Comparison of ENCODE assay signal across 25 mouse cellular contexts in genomic region chr2:6238679-6239078, GRCm38 (mm10). TPM values are rescaled to one million over a fixed set of nuclear protein-coding genes. Genes with fewer than 3 reads are reported as not detected.
DNase-seq lines count a peak whose midpoint lies in the region; ATAC-seq and TF ChIP-seq lines count a peak whose summit lies in the region.
"Had no signal": no experiment of that assay in that cellular context is flagged by ENCODE, and none has a peak within 500 bp of the region (broad histone marks: within the 10 kb centered on the region; RNA-seq: fewer than 3 reads in every experiment).

No protein-coding gene starts in this region.

- no peak overlapping the region for H3K27ac ChIP-seq in kidney, embryonic 15.5 days
- H3K27ac ChIP-seq in midbrain, embryonic 15.5 days, result no peak overlapping the region
- no peak overlapping the region for H3K27ac ChIP-seq in midbrain, embryonic 16.5 days (ENCODE audit: low read length)
- H3K27ac ChIP-seq in intestine, embryonic 16.5 days (ENCODE audit: low read length), result no peak overlapping the region
- no peak overlapping the region for H3K27ac ChIP-seq in stomach, postnatal 0 days (replicated peaks)
- H3K27ac ChIP-seq: heart, embryonic 10.5 days; heart, embryonic 15.5 days; hindbrain, embryonic 14.5 days; liver, embryonic 14.5 days; midbrain, embryonic 12.5 days had no signal

- no peaks in the 10 kb centered on the region for H3K27me3 ChIP-seq in kidney, embryonic 15.5 days
- H3K27me3 ChIP-seq in midbrain, embryonic 15.5 days (replicated peaks), result no peaks in the 10 kb centered on the region
- no peaks in the 10 kb centered on the region for H3K27me3 ChIP-seq in midbrain, embryonic 16.5 days (ENCODE audit: control insufficient read depth, insufficient read depth, low read depth, low read length)
- no peaks in the 10 kb centered on the region for H3K27me3 ChIP-seq in intestine, embryonic 16.5 days (replicated peaks; ENCODE audit: control insufficient read depth, insufficient read depth, low read length)
- H3K27me3 ChIP-seq in stomach, postnatal 0 days (ENCODE audit: control insufficient read depth, insufficient read depth, low read length), result no peaks in the 10 kb centered on the region
- H3K27me3 ChIP-seq: CH12.LX; heart, embryonic 15.5 days; midbrain, embryonic 12.5 days had no signal

- no peak for TF ChIP-seq EP300 in stomach, postnatal 0 days (optimal IDR thresholded peaks at IDR 0.05)

- H3K9me3 ChIP-seq in kidney, embryonic 15.5 days (replicated peaks), result no peaks in the 10 kb centered on the region
- H3K9me3 ChIP-seq in midbrain, embryonic 15.5 days, result no peaks in the 10 kb centered on the region
- no peaks in the 10 kb centered on the region for H3K9me3 ChIP-seq in midbrain, embryonic 16.5 days (replicated peaks; ENCODE audit: control insufficient read depth, low read length, poor library complexity, severe bottlenecking)
- no peaks in the 10 kb centered on the region for H3K9me3 ChIP-seq in intestine, embryonic 16.5 days (ENCODE audit: control insufficient read depth, low read length)
- no peaks in the 10 kb centered on the region for H3K9me3 ChIP-seq in stomach, postnatal 0 days (ENCODE audit: control insufficient read depth, low read length)
- H3K9me3 ChIP-seq: heart, embryonic 10.5 days; heart, embryonic 15.5 days; midbrain, embryonic 12.5 days had no signal

- 0 out of 2 replicates have a peak, but pooled peaks have one; percentile 11 for ATAC-seq in kidney, embryonic 15.5 days (replicated peaks; ENCODE audit: low FRiP score)
- peak; percentile 22; the same call in 1 of the 2 replicates for ATAC-seq in midbrain, embryonic 15.5 days (replicated peaks)
- no peak for ATAC-seq in midbrain, embryonic 16.5 days
- peak; percentile 66 for ATAC-seq in intestine, embryonic 16.5 days
- ATAC-seq in stomach, postnatal 0 days (ENCODE audit: low FRiP score, low TSS enrichment), result peak; percentile 79
- ATAC-seq: forebrain, postnatal 0 days had no signal

- H3K9ac ChIP-seq in kidney, embryonic 15.5 days, result no peak overlapping the region
- no peak overlapping the region for H3K9ac ChIP-seq in midbrain, embryonic 15.5 days
- no peak overlapping the region for H3K9ac ChIP-seq in midbrain, embryonic 16.5 days (ENCODE audit: low read depth, low read length)
- H3K9ac ChIP-seq in intestine, embryonic 16.5 days (ENCODE audit: low read depth, low read length), result no peak overlapping the region
- H3K9ac ChIP-seq in stomach, postnatal 0 days (ENCODE audit: low read length), result no peak overlapping the region
- H3K9ac ChIP-seq: forebrain, postnatal 0 days; heart, embryonic 15.5 days; hindbrain, embryonic 14.5 days; liver, embryonic 14.5 days; midbrain, embryonic 12.5 days had no signal

- no peak overlapping the region for H3K4me2 ChIP-seq in kidney, embryonic 15.5 days
- H3K4me2 ChIP-seq in midbrain, embryonic 15.5 days, result no peak overlapping the region
- H3K4me2 ChIP-seq in midbrain, embryonic 16.5 days (ENCODE audit: low read length), result no peak overlapping the region
- H3K4me2 ChIP-seq in intestine, embryonic 16.5 days (ENCODE audit: low read depth, low read length), result no peak overlapping the region
- no peak overlapping the region for H3K4me2 ChIP-seq in stomach, postnatal 0 days (replicated peaks; ENCODE audit: low read depth)
- H3K4me2 ChIP-seq: heart, embryonic 15.5 days; hindbrain, embryonic 14.5 days; midbrain, embryonic 12.5 days had no signal

- peaks cover 5% of the 10 kb centered on the region; the same call in 1 of the 2 replicates for H3K4me1 ChIP-seq in kidney, embryonic 15.5 days
- H3K4me1 ChIP-seq in midbrain, embryonic 15.5 days, result no peaks in the 10 kb centered on the region
- peaks cover 3% of the 10 kb centered on the region; the same call in 1 of the 2 replicates for H3K4me1 ChIP-seq in midbrain, embryonic 16.5 days (ENCODE audit: control insufficient read depth, insufficient read depth, low read length)
- H3K4me1 ChIP-seq in intestine, embryonic 16.5 days (ENCODE audit: control insufficient read depth, insufficient read depth, low read length), result 0 out of 2 replicates have a peak, but pooled peaks cover 5% of the 10 kb centered on the region
- no peaks in the 10 kb centered on the region for H3K4me1 ChIP-seq in stomach, postnatal 0 days (replicated peaks; ENCODE audit: control insufficient read depth, insufficient read depth)
- H3K4me1 ChIP-seq: heart, embryonic 15.5 days had no signal

- 56% methylated on average over 2 of the region's 2 CpGs for WGBS in kidney, embryonic 15.5 days
- 63% methylated on average over 2 of the region's 2 CpGs for WGBS in midbrain, embryonic 15.5 days
- WGBS in midbrain, embryonic 16.5 days, result 60% methylated on average over 2 of the region's 2 CpGs
- WGBS in intestine, embryonic 16.5 days, result 30% methylated on average over 2 of the region's 2 CpGs
- 19% methylated on average over 2 of the region's 2 CpGs for WGBS in stomach, postnatal 0 days

- H3K4me3 ChIP-seq in kidney, embryonic 15.5 days (replicated peaks), result no peak overlapping the region
- no peak overlapping the region for H3K4me3 ChIP-seq in midbrain, embryonic 15.5 days
- H3K4me3 ChIP-seq in midbrain, embryonic 16.5 days (ENCODE audit: low read depth, low read length), result no peak overlapping the region
- H3K4me3 ChIP-seq in intestine, embryonic 16.5 days (ENCODE audit: low read length), result no peak overlapping the region
- H3K4me3 ChIP-seq in stomach, postnatal 0 days (ENCODE audit: low read depth, low read length), result no peak overlapping the region
- H3K4me3 ChIP-seq: erythroblast, embryonic 14.5 days; heart, embryonic 10.5 days; heart, embryonic 15.5 days; megakaryocyte, embryonic 14.5 days; midbrain, embryonic 12.5 days had no signal

- TF ChIP-seq CTCF in stomach, postnatal 0 days (IDR thresholded peaks at IDR 0.05; ENCODE audit: low read depth), result no peak

- no peaks in the 10 kb centered on the region for H3K36me3 ChIP-seq in kidney, embryonic 15.5 days
- no peaks in the 10 kb centered on the region for H3K36me3 ChIP-seq in midbrain, embryonic 15.5 days (replicated peaks)
- H3K36me3 ChIP-seq in midbrain, embryonic 16.5 days (ENCODE audit: control insufficient read depth, insufficient read depth, low read length), result no peaks in the 10 kb centered on the region
- H3K36me3 ChIP-seq in intestine, embryonic 16.5 days (ENCODE audit: control insufficient read depth, insufficient read depth, low read length), result no peaks in the 10 kb centered on the region
- H3K36me3 ChIP-seq in stomach, postnatal 0 days (ENCODE audit: control insufficient read depth, insufficient read depth, low read length), result no peaks in the 10 kb centered on the region
- H3K36me3 ChIP-seq: heart, embryonic 10.5 days; heart, embryonic 15.5 days; midbrain, embryonic 12.5 days had no signal

- no peak for DNase-seq in kidney, postnatal 36 days
- DNase-seq in stomach, postnatal 0 days (ENCODE audit: low spot score), result peak; percentile 22
- DNase-seq in kidney, postnatal 14 days, result no peak
- no peak for DNase-seq in cerebellum, postnatal 4 days (ENCODE audit: low spot score in 2 of 2)
- DNase-seq: adrenal gland, postnatal 10 days; cerebellum, adult 11 months; cerebellum, adult 9-11 months; forebrain, postnatal 0 days; gastrocnemius, postnatal 10 days; heart, postnatal 36 days; kidney, adult 8-10 months; kidney, postnatal 10 days; liver had no signal

RNA-seq across cellular contexts. Expression of gene Echdc3, which starts 25.8 kb away (rescaled TPM):
- 8.7 and 9.5 TPM in 2 replicates for polyA plus RNA-seq in kidney, embryonic 15.5 days (2015; fragmentation: Nextera tagmentation; extraction: Ambion mirVana)
- polyA plus RNA-seq in midbrain, embryonic 15.5 days (2015; fragmentation: Nextera tagmentation; extraction: Ambion mirVana), result 1.2 and 1.3 TPM in 2 replicates
- polyA plus RNA-seq in midbrain, embryonic 16.5 days (2015; fragmentation: Nextera tagmentation; extraction: Ambion mirVana), result 1.1 and 1.5 TPM in 2 replicates
- polyA plus RNA-seq in intestine, embryonic 16.5 days (2015; fragmentation: Nextera tagmentation; extraction: Ambion mirVana), result 16.6 and 16.9 TPM in 2 replicates
- polyA plus RNA-seq in stomach, postnatal 0 days (2015; fragmentation: Nextera tagmentation; extraction: Ambion mirVana), result 8.1 and 9.1 TPM in 2 replicates
